Mouse (Mus musculus): ENCODE data around the gene Hist1h2be. TPM values are rescaled to one million over a fixed set of nuclear protein-coding genes. Genes with fewer than 3 reads are reported as not detected.
A peak's percentile ranks its signal among the peaks of the same experiment; 100 is the strongest.
"Not testable (repeated sequence)": the region's sequence is repeated elsewhere in the genome, so short reads cannot be mapped to it uniquely, and the experiment has no call there.

Hist1h2be gene
- polyA plus RNA-seq, 1 experiment from 2014 or later, result 1.8 TPM

DNA sequence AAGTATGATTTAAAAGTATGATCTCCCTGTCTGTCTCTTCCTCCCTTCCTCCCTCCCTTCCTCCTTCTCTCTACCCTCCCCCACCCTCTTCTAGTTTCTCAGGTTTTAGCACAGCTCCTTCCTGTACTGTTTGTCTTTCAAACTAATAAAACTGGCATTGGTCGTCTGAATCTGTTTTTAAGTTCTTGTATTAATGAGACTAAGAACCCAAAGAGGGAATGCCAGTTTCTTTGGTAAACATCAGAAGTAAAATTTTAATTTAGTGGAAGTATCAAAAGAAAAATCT is 34.0 kb downstream of the Hist1h2be start:
- no peak for ATAC-seq (ENCODE audit: insufficient number of reproducible peaks, insufficient read depth, low FRiP score, low read depth)
- H3K27me3 ChIP-seq (ENCODE audit: control insufficient read depth, insufficient read depth, low read length), result no peaks in the 10 kb centered on the region
- H3K9ac ChIP-seq (ENCODE audit: low read length), result peak overlapping the region; percentile 76
- no peaks in the 10 kb centered on the region for H3K9me3 ChIP-seq (ENCODE audit: control insufficient read depth, low read length)
- H3K4me1 ChIP-seq (ENCODE audit: control insufficient read depth in 2 of 2, insufficient read depth in 2 of 2, low read length in 2 of 2), result peaks cover 5 to 14% of the 10 kb centered on the region in 2 experiments
- WGBS, result 7% methylated on average over 1 of the region's 1 CpGs
- H3K36me3 ChIP-seq (ENCODE audit: control insufficient read depth, insufficient read depth, low read length), result no peaks in the 10 kb centered on the region
- H3K4me2 ChIP-seq (ENCODE audit: low read length), result peak overlapping the region; percentile 91
- peak overlapping the region; percentile 87 to 95 for H3K27ac ChIP-seq (replicated peaks in 1 of 2; ENCODE audit: control insufficient read depth in 1 of 2, insufficient read depth in 1 of 2, low read depth in 2 of 2, low read length in 2 of 2)
- peak overlapping the region; percentile 23 to 49 for H3K4me3 ChIP-seq (ENCODE audit: control insufficient read depth in 1 of 2, insufficient read depth in 1 of 2, low read depth in 1 of 2, low read length in 2 of 2)

DNA sequence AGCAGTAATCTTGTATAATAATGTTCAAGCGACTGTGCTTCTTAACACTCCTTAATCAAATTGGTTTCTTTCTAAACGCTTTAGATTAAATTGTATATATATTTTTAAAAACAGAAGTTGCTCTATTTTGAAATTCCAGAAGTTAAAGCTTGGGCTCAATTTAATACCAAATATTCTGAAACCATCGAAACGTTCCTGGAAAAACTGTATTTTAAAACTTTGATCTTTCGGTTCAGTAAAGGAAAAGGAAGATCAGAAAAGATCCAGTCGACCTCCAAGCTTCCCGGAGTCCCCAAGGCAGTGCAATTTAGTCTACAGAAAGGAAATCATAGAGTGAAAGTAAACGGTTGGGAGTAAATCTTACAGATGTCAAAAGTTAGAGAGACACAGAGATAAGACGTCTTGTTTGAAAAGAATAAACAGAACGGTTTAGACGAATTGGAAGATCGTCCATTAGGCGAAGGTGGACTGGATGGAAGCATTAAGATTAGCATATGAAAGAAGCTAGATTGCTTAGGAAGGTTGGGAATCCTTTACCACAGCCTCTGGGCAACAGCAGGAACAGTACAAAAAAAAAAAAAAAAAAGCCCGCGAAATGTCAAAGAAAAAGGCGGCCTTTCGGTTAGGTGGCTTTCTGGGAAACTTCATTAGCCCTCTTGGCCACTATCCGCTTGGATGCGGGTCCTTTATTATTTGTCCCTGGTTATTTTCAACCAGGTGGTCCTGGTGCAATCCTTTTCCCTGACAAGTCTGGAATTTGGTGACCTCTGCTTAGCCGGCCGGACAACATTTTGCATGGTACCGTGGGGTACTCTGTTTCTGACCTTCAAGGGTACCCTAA is 34.6 kb downstream of the Hist1h2be start:
- Histone ChIP-seq H3K27me3 (ENCODE audit: control insufficient read depth, insufficient read depth, low read length) (no peaks in the 10 kb centered on the region), H3K4me3 (ENCODE audit: control insufficient read depth in 1 of 2, insufficient read depth in 1 of 2, low read depth in 1 of 2, low read length in 2 of 2) (peak overlapping the region; percentile 23 to 49), H3K4me2 (ENCODE audit: low read length) (peak overlapping the region; percentile 91), H3K9ac (ENCODE audit: low read length) (peak overlapping the region; percentile 87), H3K27ac (replicated peaks in 1 of 2; ENCODE audit: control insufficient read depth in 1 of 2, insufficient read depth in 1 of 2, low read depth in 2 of 2, low read length in 2 of 2) (peak overlapping the region; percentile 87 to 95), H3K4me1 (ENCODE audit: control insufficient read depth in 2 of 2, insufficient read depth in 2 of 2, low read length in 2 of 2) (peaks cover 5 to 15% of the 10 kb centered on the region in 2 experiments), H3K9me3 (ENCODE audit: control insufficient read depth, low read length) (no peaks in the 10 kb centered on the region), H3K36me3 (ENCODE audit: control insufficient read depth, insufficient read depth, low read length) (no peaks in the 10 kb centered on the region)
- WGBS, result 3% methylated on average over 21 of the region's 22 CpGs
- no peak for ATAC-seq (ENCODE audit: insufficient number of reproducible peaks, insufficient read depth, low FRiP score, low read depth)

DNA sequence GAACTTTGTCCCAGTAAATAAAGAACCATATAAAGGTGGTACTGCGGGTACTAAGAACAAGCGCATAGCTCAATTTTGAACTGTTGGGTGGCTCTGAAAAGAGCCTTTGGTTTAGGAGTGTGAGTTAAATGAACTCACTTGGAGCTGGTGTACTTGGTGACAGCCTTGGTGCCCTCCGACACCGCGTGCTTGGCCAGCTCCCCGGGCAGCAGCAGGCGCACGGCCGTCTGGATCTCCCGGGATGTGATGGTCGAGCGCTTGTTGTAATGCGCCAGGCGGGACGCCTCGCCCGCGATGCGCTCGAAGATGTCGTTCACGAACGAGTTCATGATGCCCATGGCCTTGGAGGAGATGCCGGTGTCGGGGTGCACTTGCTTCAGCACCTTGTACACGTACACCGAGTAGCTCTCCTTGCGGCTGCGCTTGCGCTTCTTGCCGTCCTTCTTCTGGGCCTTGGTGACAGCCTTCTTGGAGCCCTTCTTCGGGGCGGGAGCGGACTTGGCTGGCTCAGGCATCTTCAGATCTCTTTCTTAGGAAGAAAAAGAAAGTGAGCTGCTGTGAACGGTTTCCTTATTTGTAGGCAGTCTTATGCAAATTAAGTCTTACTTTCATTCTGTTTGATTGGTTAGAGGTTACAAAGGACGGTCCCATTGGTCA is 35.4 kb downstream of the Hist1h2be start:
- peak; percentile 81 for ATAC-seq (ENCODE audit: insufficient number of reproducible peaks, insufficient read depth, low FRiP score, low read depth)
- Histone ChIP-seq H3K4me3 (ENCODE audit: control insufficient read depth in 1 of 2, insufficient read depth in 1 of 2, low read depth in 1 of 2, low read length in 2 of 2) (peak overlapping the region; percentile 49 to 57), H3K9ac (ENCODE audit: low read length) (peak overlapping the region; percentile 87), H3K4me2 (ENCODE audit: low read length) (peak overlapping the region; percentile 91), H3K4me1 (ENCODE audit: control insufficient read depth in 2 of 2, insufficient read depth in 2 of 2, low read length in 2 of 2) (peaks cover 5 to 15% of the 10 kb centered on the region in 2 experiments), H3K27ac (replicated peaks in 1 of 2; ENCODE audit: control insufficient read depth in 1 of 2, insufficient read depth in 1 of 2, low read depth in 2 of 2, low read length in 2 of 2) (peak overlapping the region; percentile 95 to 98)
- not testable (repeated sequence) for H3K27me3 ChIP-seq (ENCODE audit: control insufficient read depth, insufficient read depth, low read length); H3K36me3 ChIP-seq (ENCODE audit: control insufficient read depth, insufficient read depth, low read length); H3K9me3 ChIP-seq (ENCODE audit: control insufficient read depth, low read length)
- 0% methylated on average over 27 of the region's 36 CpGs for WGBS

DNA sequence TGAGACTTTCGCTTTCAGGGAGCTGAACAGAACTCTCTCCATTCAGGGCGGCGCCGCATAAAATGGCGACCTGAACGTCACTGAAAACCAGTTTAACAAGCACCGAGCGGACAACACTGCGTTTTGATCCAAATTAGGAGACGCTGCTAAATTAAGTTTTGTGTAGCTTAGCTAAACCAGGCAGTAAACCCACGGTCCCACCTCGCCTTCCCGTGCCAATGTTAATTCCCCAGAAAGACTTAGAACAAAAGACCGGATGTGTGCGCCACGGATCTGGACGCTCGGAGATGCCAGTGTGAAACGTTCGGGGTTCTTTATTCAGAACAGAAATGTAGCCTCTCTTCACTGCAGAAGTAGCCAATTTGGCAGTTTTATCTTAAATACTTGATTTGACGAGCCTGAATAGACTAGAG is 35.9 kb downstream of the Hist1h2be start:
- no peak for ATAC-seq (ENCODE audit: insufficient number of reproducible peaks, insufficient read depth, low FRiP score, low read depth)
- WGBS, result under 1% methylated on average over 21 of the region's 21 CpGs
- Histone ChIP-seq H3K27me3 (ENCODE audit: control insufficient read depth, insufficient read depth, low read length) (no peaks in the 10 kb centered on the region), H3K9me3 (ENCODE audit: control insufficient read depth, low read length) (no peaks in the 10 kb centered on the region), H3K4me1 (ENCODE audit: control insufficient read depth in 2 of 2, insufficient read depth in 2 of 2, low read length in 2 of 2) (peaks cover 5 to 15% of the 10 kb centered on the region in 2 experiments), H3K36me3 (ENCODE audit: control insufficient read depth, insufficient read depth, low read length) (no peaks in the 10 kb centered on the region), H3K4me3 (ENCODE audit: control insufficient read depth in 1 of 2, insufficient read depth in 1 of 2, low read depth in 1 of 2, low read length in 2 of 2) (peak overlapping the region; percentile 49 to 57), H3K9ac (ENCODE audit: low read length) (peak overlapping the region; percentile 87), H3K4me2 (ENCODE audit: low read length) (peak overlapping the region; percentile 91), H3K27ac (replicated peaks in 1 of 2; ENCODE audit: control insufficient read depth in 1 of 2, insufficient read depth in 1 of 2, low read depth in 2 of 2, low read length in 2 of 2) (peak overlapping the region; percentile 95 to 98)

DNA sequence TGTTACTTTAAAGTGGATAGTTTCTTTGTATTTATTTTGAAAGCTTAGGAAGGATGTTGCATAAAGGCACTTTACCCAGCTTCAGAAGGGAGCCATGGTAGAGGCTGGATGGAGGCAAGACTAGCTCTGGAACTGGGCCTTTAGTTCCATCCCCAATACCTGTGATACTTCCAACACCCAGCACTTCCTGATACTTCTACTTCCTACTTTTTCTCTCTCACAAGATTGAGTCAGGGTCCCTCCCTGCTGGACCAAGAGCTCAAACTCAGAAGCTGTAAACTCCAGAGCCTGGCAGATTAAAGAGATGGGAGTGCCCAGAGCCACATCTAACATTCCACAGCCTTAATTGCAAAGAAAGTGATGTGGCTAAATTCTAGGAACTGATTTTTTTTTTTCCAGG is 36.6 kb downstream of the Hist1h2be start:
- Histone ChIP-seq H3K9me3 (ENCODE audit: control insufficient read depth, low read length) (no peaks in the 10 kb centered on the region), H3K36me3 (ENCODE audit: control insufficient read depth, insufficient read depth, low read length) (no peaks in the 10 kb centered on the region), H3K27ac (replicated peaks in 1 of 2; ENCODE audit: control insufficient read depth in 1 of 2, insufficient read depth in 1 of 2, low read depth in 2 of 2, low read length in 2 of 2) (peak overlapping the region; percentile 95 to 98), H3K4me2 (ENCODE audit: low read length) (peak overlapping the region; percentile 91), H3K4me3 (ENCODE audit: control insufficient read depth in 1 of 2, insufficient read depth in 1 of 2, low read depth in 1 of 2, low read length in 2 of 2) (peak overlapping the region in 1 of 2 experiments; percentile 49; a peak in 3 of 4 replicates), H3K9ac (ENCODE audit: low read length) (peak overlapping the region; percentile 87), H3K4me1 (ENCODE audit: control insufficient read depth in 2 of 2, insufficient read depth in 2 of 2, low read length in 2 of 2) (peaks cover 5 to 15% of the 10 kb centered on the region in 2 experiments), H3K27me3 (ENCODE audit: control insufficient read depth, insufficient read depth, low read length) (no peaks in the 10 kb centered on the region)
- no peak for ATAC-seq (ENCODE audit: insufficient number of reproducible peaks, insufficient read depth, low FRiP score, low read depth)

DNA sequence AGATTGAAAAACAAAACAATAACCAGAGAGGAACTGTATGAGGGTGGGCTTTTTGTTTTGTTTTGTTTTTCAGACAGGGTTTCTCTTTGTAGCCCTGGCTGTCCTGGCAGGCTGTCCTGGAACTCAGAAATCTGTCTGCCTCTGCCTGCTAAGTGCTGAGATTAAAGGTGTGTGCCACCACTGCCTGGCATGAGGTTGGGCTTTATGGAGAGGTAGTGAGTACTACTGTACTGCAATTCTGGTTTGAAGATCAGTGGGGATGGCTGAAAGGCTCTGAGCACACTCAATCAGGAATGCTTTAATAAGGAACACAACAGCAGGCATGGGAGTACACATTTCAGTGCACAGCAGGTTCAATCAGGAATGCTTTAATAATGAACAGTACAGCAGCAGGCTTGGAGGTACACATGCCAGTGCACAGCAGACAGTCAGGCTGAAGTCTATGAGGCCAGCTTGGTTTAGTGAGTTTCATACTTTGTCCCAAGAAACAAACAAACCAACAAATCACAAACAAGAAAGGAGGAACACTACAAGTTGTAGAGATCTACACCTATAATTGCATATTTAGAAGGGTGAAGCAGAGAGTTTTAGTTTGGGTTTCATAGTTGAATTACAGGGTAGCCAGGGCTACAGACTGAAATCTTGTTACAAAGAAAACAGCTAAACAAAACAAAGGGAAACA is 37.4 kb downstream of the Hist1h2be start:
- no peak overlapping the region; the same call in 1 of the 2 replicates for H3K4me2 ChIP-seq (ENCODE audit: low read length)
- no peak overlapping the region for H3K9ac ChIP-seq (ENCODE audit: low read length)
- H3K4me1 ChIP-seq (ENCODE audit: control insufficient read depth in 2 of 2, insufficient read depth in 2 of 2, low read length in 2 of 2), result peaks cover 5 to 15% of the 10 kb centered on the region in 2 experiments
- H3K27me3 ChIP-seq (ENCODE audit: control insufficient read depth, insufficient read depth, low read length), result no peaks in the 10 kb centered on the region
- ATAC-seq (ENCODE audit: insufficient number of reproducible peaks, insufficient read depth, low FRiP score, low read depth), result no peak
- peak overlapping the region; percentile 22 to 35 for H3K27ac ChIP-seq (replicated peaks in 1 of 2; ENCODE audit: control insufficient read depth in 1 of 2, insufficient read depth in 1 of 2, low read depth in 2 of 2, low read length in 2 of 2)
- no peaks in the 10 kb centered on the region for H3K9me3 ChIP-seq (ENCODE audit: control insufficient read depth, low read length)
- no peak overlapping the region for H3K4me3 ChIP-seq (ENCODE audit: control insufficient read depth in 1 of 2, insufficient read depth in 1 of 2, low read depth in 1 of 2, low read length in 2 of 2)
- H3K36me3 ChIP-seq (ENCODE audit: control insufficient read depth, insufficient read depth, low read length), result no peaks in the 10 kb centered on the region

DNA sequence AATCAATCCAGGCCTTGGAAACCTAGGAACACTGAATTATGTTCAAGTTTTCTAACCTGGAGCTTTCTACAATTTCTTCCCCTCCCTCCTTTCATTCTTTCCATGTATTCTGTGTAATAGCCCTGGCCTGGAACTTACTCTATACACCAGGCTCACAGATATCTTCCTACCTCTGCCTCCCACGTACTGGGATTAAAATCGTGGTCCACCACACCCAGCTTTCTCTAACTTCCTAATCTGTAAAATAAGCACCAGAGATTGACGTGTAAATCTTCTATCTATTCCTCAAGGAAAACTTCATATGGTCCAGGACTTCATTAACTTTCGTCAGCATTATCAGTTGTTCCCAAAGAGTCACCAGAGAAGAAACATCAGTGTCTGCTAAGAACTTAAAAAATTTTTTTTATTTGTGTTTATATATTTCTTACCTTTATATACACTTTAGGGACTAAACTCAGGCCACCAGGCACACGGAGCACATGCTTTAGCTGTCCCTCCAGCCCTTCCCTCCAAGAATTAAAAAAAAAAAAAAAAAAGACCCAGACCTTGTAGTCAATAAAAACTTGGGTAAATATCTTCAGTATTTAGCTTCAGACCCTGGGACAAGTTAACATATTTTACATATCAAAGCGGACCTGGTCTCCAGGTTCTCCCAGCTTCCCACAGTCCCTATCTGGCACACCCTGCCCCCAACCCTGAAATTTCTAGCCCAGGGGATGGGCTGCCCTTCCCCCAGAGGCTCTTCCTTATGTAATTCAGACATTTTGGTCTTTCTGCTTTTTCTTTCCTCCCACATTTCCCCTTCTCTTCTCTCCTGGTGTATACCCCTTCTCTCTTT is 38.5 kb downstream of the Hist1h2be start:
- Histone ChIP-seq H3K9ac (ENCODE audit: low read length) (peak overlapping the region; percentile 82), H3K9me3 (ENCODE audit: control insufficient read depth, low read length) (no peaks in the 10 kb centered on the region), H3K4me1 (ENCODE audit: control insufficient read depth in 2 of 2, insufficient read depth in 2 of 2, low read length in 2 of 2) (peaks cover 5 to 15% of the 10 kb centered on the region in 2 experiments), H3K4me3 (ENCODE audit: control insufficient read depth in 1 of 2, insufficient read depth in 1 of 2, low read depth in 1 of 2, low read length in 2 of 2) (peak overlapping the region; percentile 50 to 58; a peak in 3 of 4 replicates), H3K27ac (replicated peaks in 1 of 2; ENCODE audit: control insufficient read depth in 1 of 2, insufficient read depth in 1 of 2, low read depth in 2 of 2, low read length in 2 of 2) (peak overlapping the region; percentile 78 to 79), H3K36me3 (ENCODE audit: control insufficient read depth, insufficient read depth, low read length) (no peaks in the 10 kb centered on the region), H3K4me2 (ENCODE audit: low read length) (peak overlapping the region; percentile 85), H3K27me3 (ENCODE audit: control insufficient read depth, insufficient read depth, low read length) (no peaks in the 10 kb centered on the region)
- 20% methylated on average over 6 of the region's 6 CpGs for WGBS
- no peak for ATAC-seq (ENCODE audit: insufficient number of reproducible peaks, insufficient read depth, low FRiP score, low read depth)

Data from heart, embryonic 14.5 days (tissue).